Mouse (Mus musculus) heart, postnatal 0 days (tissue): ENCODE results near the gene Defb13. TPM values are rescaled to one million over a fixed set of nuclear protein-coding genes. Genes with fewer than 3 reads are reported as not detected.
"Not testable (repeated sequence)": the region's sequence is repeated elsewhere in the genome, so short reads cannot be mapped to it uniquely, and the experiment has no call there.

Experiments
- ATAC-seq: fragments of 200-750 bp; cut with Nextera tagmentation; 2 replicates; pipeline ENCODE4 v1.8.0; 2017; ENCODE audit warnings: low read depth, moderate number of reproducible peaks, moderate library complexity; ENCODE audit not compliant: insufficient read depth
- DNase-seq: peaks from one replicate; pipeline ENCODE4 v3.0.0-alpha.2; 2016; ENCODE audit warnings: low spot score
- H3K27ac ChIP-seq: fragments of 300-500 bp; sonication (generic); 2 replicates; pipeline ENCODE4 v1.5.1; 2014; ENCODE audit warnings: low read depth, mild to moderate bottlenecking
- H3K27me3 ChIP-seq: fragments of 300-500 bp; sonication (generic); 2 replicates; pipeline ENCODE4 v1.6.1; 2014; ENCODE audit warnings: low read length, mixed read lengths; ENCODE audit not compliant: control insufficient read depth, insufficient read depth
- H3K36me3 ChIP-seq: fragments of 300-500 bp; sonication (generic); replicated peaks from 2 replicates; pipeline ENCODE4 v1.6.1; 2014; ENCODE audit warnings: low read length, mixed read lengths; ENCODE audit not compliant: control insufficient read depth, insufficient read depth
- H3K4me1 ChIP-seq: fragments of 300-500 bp; sonication (generic); 2 replicates; pipeline ENCODE4 v1.6.1; 2014; ENCODE audit warnings: antibody characterized with exemption; ENCODE audit not compliant: control insufficient read depth, insufficient read depth
- H3K4me2 ChIP-seq: fragments of 300-500 bp; sonication (generic); 2 replicates; pipeline ENCODE4 v1.6.1; 2014; ENCODE audit warnings: low read depth, mild to moderate bottlenecking, low read length, moderate library complexity
- H3K4me3 ChIP-seq: fragments of 300-500 bp; sonication (generic); 2 replicates; pipeline ENCODE4 v1.5.1; 2014; ENCODE audit warnings: low read depth, low read length
- H3K9ac ChIP-seq: fragments of 300-500 bp; sonication (generic); replicated peaks from 2 replicates; pipeline ENCODE4 v1.6.1; 2014; ENCODE audit warnings: low read depth, low read length, mixed read lengths
- H3K9me3 ChIP-seq: fragments of 300-500 bp; sonication (generic); replicated peaks from 2 replicates; pipeline ENCODE4 v1.6.1; 2016; ENCODE audit warnings: low read length; ENCODE audit not compliant: control insufficient read depth
- CTCF ChIP-seq: IDR thresholded peaks from 2 replicates; pipeline ENCODE4 v1.5.1; 2016; ENCODE audit warnings: antibody characterized with exemption, control low read depth, low read depth
- EP300 ChIP-seq: IDR thresholded peaks from 2 replicates; pipeline ENCODE4 v1.6.1; 2016; ENCODE audit warnings: antibody characterized with exemption, low read depth
- WGBS: fragments of 180-500 bp; shearing (Covaris S2); extraction: QIAGEN DNeasy Blood & Tissue Kit; methylation state at CpG from one replicate; pipeline ENCODE4 v1.1.7; 2014; 5-methylcytosine and 5-hydroxymethylcytosine counted together
- polyA plus RNA-seq: library from polyadenylated mRNA; unstranded; fragments of >200 nt; fragmentation: Nextera tagmentation; extraction: Ambion mirVana; gene quantifications from 2 replicates; pipeline ENCODE4 v1.2.1, GENCODE M21; 2015
- total RNA-seq: library from RNA; depleted of rRNA; stranded (reverse); fragments of >200 nt; gene quantifications from 2 replicates; pipeline ENCODE4 v1.2.3, GENCODE M21; 2014; ENCODE audit warnings: low replicate concordance

Defb13 gene
- total and polyA plus RNA-seq, 2 experiments from 2014 or later, result not detected

DNA sequence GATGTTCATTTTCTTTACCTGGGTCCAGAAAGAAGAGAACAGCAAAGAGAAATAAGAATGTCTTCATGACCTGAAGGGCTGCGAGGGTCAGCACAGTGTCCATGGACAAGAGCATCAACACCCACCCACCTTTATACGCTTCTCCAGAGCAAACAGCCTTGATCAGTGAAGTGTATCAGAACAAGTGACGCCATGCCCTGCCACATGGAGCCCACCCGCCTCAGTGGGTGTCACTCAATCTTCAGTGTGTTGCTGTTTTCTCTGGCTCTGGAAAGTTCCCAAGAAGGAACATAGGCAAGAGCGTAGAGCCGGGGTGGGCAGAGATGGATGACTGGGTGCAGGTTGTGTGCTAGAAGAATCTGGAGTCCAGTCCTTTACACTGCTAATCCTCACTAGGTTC is 14.0 kb upstream of the Defb13 start, which contains the start of gene Defb15:
Gene Defb15, minus strand, starts transcription at position 101 of the 400 bp plus-strand sequence.
- no peaks in the 10 kb centered on the region for H3K36me3 ChIP-seq
- TF ChIP-seq CTCF (no peak), EP300 (no peak)
- no peak for ATAC-seq
- WGBS, result 84% methylated on average over 6 of the region's 6 CpGs
- no peaks in the 10 kb centered on the region for H3K4me1 ChIP-seq
- no peaks in the 10 kb centered on the region for H3K9me3 ChIP-seq
- no peak within 1 kb of the TSS for H3K4me2 ChIP-seq
- no peak for DNase-seq
- H3K27ac ChIP-seq, result no peak within 1 kb of the TSS
- H3K27me3 ChIP-seq, result no peaks in the 10 kb centered on the region
- H3K9ac ChIP-seq, result no peak within 1 kb of the TSS
- no peak within 1 kb of the TSS for H3K4me3 ChIP-seq

DNA sequence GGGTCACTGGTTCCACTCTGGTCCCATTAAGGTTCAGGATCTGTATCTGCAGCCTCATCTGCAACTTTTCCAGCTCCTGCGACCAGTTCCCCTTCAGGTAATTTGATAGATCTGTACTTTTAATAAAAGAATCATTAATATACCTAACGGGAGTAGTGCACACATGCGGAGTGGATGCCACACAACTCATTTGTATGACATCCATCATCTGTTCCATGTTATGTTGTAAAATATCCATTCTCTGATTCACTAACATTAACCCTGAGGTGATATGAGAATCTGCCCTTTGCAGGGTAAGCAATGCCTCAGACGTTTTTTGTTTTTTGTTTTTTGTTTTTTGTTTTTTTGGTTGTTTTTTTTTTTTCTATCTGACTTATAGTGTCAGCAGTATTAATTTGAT is 8.5 kb upstream of the Defb13 start, which contains the start of gene Defb35:
Gene Defb35, plus strand, starts transcription at position 301 of the 400 bp plus-strand sequence.
- H3K36me3 ChIP-seq, ATAC-seq, H3K4me2 ChIP-seq, H3K9me3 ChIP-seq, DNase-seq, H3K4me1 ChIP-seq, H3K4me3 ChIP-seq, H3K27me3 ChIP-seq, H3K27ac ChIP-seq, H3K9ac ChIP-seq: not testable (repeated sequence)
- WGBS, result 78% methylated on average over 4 of the region's 4 CpGs

DNA sequence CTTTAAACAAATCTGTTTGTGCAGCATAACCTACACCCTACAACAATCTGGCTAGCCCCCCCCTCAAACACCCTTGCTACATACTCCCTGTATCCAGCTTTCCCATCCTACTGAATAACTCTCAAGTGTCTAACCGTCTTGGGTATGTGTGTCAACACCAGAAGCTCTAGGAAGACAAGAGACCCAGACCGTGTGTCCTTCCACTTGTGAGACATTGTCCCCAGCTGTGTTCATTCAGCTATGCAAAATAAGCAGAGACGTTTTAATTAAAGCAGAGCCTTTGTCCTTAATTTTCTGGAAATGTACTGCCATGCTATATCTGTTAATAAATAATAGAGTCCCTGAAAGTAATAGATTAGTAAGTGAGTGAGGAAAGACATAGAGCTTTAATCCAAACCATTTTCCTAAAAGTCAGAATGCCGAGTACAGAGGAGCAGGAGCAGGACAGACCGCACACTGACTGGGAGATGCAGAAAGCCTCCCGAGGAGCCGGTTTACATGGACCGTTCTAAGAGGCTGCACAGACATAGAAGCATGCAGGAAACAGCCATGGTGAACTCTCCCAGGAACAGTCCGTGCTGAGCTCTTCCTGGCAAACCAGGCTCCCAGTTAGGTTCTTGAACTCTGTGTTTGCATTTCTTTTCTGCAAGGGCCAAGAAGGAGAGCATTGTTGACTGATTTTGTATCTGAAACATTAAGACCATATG is 902 bp downstream of the Defb13 start:
- WGBS, result 64% methylated on average over 9 of the region's 9 CpGs

DNA sequence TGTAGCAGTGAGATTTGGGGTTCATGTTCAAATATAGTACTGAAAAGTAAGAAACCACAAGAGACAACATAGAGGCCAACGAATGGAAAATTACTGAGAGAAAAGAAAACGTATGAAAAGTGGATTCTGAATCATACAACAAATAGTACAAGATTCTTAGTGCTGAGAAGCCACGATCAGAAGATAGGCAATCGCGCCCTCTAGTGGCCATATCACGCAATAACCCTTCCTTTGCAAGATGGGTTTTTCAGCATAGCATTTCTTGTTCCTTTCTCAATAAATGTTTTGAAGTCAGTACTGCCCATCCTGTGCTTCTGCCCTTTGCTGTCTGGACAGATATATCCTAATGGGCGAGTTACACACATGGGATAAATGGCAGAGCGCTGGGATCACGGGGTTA is 8.8 kb downstream of the Defb13 start:
- no peaks in the 10 kb centered on the region for H3K9me3 ChIP-seq
- no peak for ATAC-seq
- WGBS, result 5% methylated on average over 9 of the region's 9 CpGs
- H3K27me3 ChIP-seq, result no peaks in the 10 kb centered on the region
- no peak for DNase-seq
- no peak overlapping the region for H3K4me3 ChIP-seq
- peak; percentile 60 for TF ChIP-seq CTCF
- no peak for TF ChIP-seq EP300
- no peaks in the 10 kb centered on the region for H3K36me3 ChIP-seq
- no peak overlapping the region for H3K9ac ChIP-seq
- no peak overlapping the region for H3K27ac ChIP-seq
- no peak overlapping the region for H3K4me2 ChIP-seq
- H3K4me1 ChIP-seq, result no peaks in the 10 kb centered on the region

More for the DNA sequence above, 902 bp downstream of the Defb13 start:
- DNase-seq (no peak), ATAC-seq (no peak)
- Histone ChIP-seq H3K9ac (no peak overlapping the region), H3K27ac (no peak overlapping the region), H3K4me1 (no peaks in the 10 kb centered on the region), H3K4me2 (no peak overlapping the region), H3K36me3 (no peaks in the 10 kb centered on the region), H3K4me3 (no peak overlapping the region), H3K9me3 (no peaks in the 10 kb centered on the region), H3K27me3 (no peaks in the 10 kb centered on the region)
- TF ChIP-seq EP300, result no peak
- no peak for TF ChIP-seq CTCF

DNA sequence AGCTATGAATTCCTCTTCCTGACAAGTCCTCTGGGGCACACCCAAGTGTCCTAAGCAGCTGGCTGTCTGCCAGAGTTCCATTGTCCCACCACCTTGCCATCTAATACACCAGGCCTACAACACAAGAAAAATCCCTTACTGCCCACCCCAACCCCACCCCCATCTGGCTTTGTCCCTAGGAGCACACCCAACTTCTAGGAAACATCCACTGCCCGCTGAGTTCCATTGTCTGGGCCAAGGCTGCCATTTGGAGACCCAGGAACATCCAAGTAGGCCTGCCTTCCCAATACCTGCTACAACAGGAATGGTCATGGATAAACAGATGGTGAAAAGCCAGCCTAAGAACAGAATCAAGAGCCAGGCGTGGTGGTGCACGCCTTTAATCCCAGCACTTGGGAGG is 9.8 kb downstream of the Defb13 start:
- Histone ChIP-seq H3K4me2 (no peak overlapping the region), H3K4me1 (no peaks in the 10 kb centered on the region), H3K9ac (no peak overlapping the region), H3K9me3 (no peaks in the 10 kb centered on the region), H3K27ac (no peak overlapping the region), H3K4me3 (no peak overlapping the region), H3K36me3 (no peaks in the 10 kb centered on the region), H3K27me3 (no peaks in the 10 kb centered on the region)
- 76% methylated on average over 3 of the region's 3 CpGs for WGBS
- DNase-seq, result no peak
- no peak for ATAC-seq
- TF ChIP-seq CTCF (no peak), EP300 (no peak)

DNA sequence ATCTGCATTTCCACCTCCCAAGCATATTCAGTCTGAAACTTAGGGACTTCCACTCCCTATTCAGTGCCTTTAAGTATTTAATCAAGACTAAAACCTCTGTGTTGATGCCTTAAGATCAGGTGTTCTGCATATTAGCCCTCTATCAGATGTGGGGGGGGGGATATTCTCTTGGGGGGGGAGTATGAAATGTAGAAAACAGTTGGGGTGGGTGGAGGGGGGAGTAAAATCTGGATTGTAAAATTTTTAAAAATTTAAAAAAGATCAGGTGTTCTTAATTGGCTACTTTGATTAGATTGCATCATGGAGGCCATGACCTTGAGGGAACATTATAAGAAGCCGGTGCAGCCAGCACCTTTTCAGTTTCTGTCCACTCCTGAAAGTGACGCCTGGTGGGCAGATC is 11.9 kb downstream of the Defb13 start, which contains the start of gene Fam90a1a:
Gene Fam90a1a, plus strand, starts transcription at position 301 of the 400 bp plus-strand sequence.
- no peak within 1 kb of the TSS for H3K4me3 ChIP-seq
- H3K9me3 ChIP-seq, result no peaks in the 10 kb centered on the region
- no peak within 1 kb of the TSS for H3K27ac ChIP-seq
- DNase-seq (no peak), ATAC-seq (no peak)
- 74% methylated on average over 2 of the region's 2 CpGs for WGBS
- no peaks in the 10 kb centered on the region for H3K4me1 ChIP-seq
- H3K9ac ChIP-seq, result no peak within 1 kb of the TSS
- no peak within 1 kb of the TSS for H3K4me2 ChIP-seq
- TF ChIP-seq EP300, result no peak
- no peak for TF ChIP-seq CTCF
- H3K27me3 ChIP-seq, result no peaks in the 10 kb centered on the region
- no peaks in the 10 kb centered on the region for H3K36me3 ChIP-seq
